Mouse (Mus musculus): ENCODE results near the gene H3f3b. TPM values are rescaled to one million over a fixed set of nuclear protein-coding genes. Genes with fewer than 3 reads are reported as not detected.

Gene H3f3b
- total and polyA plus RNA-seq, 2 experiments = 56.2 to 163 TPM

- Histone ChIP-seq H3K79me2 (ENCODE audit: control insufficient read depth, insufficient read depth, low read length) (no peaks in the 10 kb centered on the region), H3K4me1 (ENCODE audit: control insufficient read depth, insufficient read depth, low read length) (no peaks in the 10 kb centered on the region), H3K27ac (replicated peaks; ENCODE audit: insufficient read depth, low read depth, low read length) (no peak overlapping the region), H3K27me3 (ENCODE audit: control insufficient read depth, insufficient read depth, low read length) (no peaks in the 10 kb centered on the region), H3K4me3 (ENCODE audit: insufficient read depth, low read depth, low read length) (no peak overlapping the region), H3K9ac (ENCODE audit: low read depth, low read length) (no peak overlapping the region), H3K36me3 (ENCODE audit: control insufficient read depth, insufficient read depth, low read length) (no peaks in the 10 kb centered on the region)
- TF ChIP-seq POLR2A (IDR thresholded peaks at IDR 0.05; ENCODE audit: extremely low read depth, insufficient read depth, low read length) (no peak), CTCF (IDR thresholded peaks at IDR 0.05; ENCODE audit: low read depth, low read length) (peak; percentile 44)
- DNase-seq (ENCODE audit: extremely low read depth, low read depth, low spot score) = no peak
- 67% methylated on average over 5 of the region's 5 CpGs for WGBS
These were observed 43.7 kb upstream of the H3f3b start for GRCm38 (mm10) chr11:116071510-116071909.

GRCm38 (mm10) chr11:116065345-116065744 lies 37.6 kb upstream of the H3f3b start:
- TF ChIP-seq POLR2A (IDR thresholded peaks at IDR 0.05; ENCODE audit: extremely low read depth, insufficient read depth, low read length) (no peak), CTCF (IDR thresholded peaks at IDR 0.05; ENCODE audit: low read depth, low read length) (no peak)
- no peak for DNase-seq (ENCODE audit: extremely low read depth, low read depth, low spot score)
- no peak overlapping the region for H3K4me3 ChIP-seq (ENCODE audit: insufficient read depth, low read depth, low read length)
- no peak overlapping the region for H3K9ac ChIP-seq (ENCODE audit: low read depth, low read length)
- no peaks in the 10 kb centered on the region for H3K27me3 ChIP-seq (ENCODE audit: control insufficient read depth, insufficient read depth, low read length)
- no peaks in the 10 kb centered on the region for H3K4me1 ChIP-seq (ENCODE audit: control insufficient read depth, insufficient read depth, low read length)
- WGBS = 87% methylated on average over 12 of the region's 12 CpGs
- no peaks in the 10 kb centered on the region for H3K79me2 ChIP-seq (ENCODE audit: control insufficient read depth, insufficient read depth, low read length)
- no peaks in the 10 kb centered on the region for H3K36me3 ChIP-seq (ENCODE audit: control insufficient read depth, insufficient read depth, low read length)
- no peak overlapping the region for H3K27ac ChIP-seq (replicated peaks; ENCODE audit: insufficient read depth, low read depth, low read length)

GRCm38 (mm10) chr11:116064187-116064867 lies 36.6 kb upstream of the H3f3b start:
- no peaks in the 10 kb centered on the region for H3K27me3 ChIP-seq (ENCODE audit: control insufficient read depth, insufficient read depth, low read length)
- H3K9ac ChIP-seq (ENCODE audit: low read depth, low read length) = no peak overlapping the region
- WGBS = 69% methylated on average over 23 of the region's 23 CpGs
- no peak overlapping the region for H3K4me3 ChIP-seq (ENCODE audit: insufficient read depth, low read depth, low read length)
- H3K79me2 ChIP-seq (ENCODE audit: control insufficient read depth, insufficient read depth, low read length) = no peaks in the 10 kb centered on the region
- H3K27ac ChIP-seq (replicated peaks; ENCODE audit: insufficient read depth, low read depth, low read length) = no peak overlapping the region
- DNase-seq (ENCODE audit: extremely low read depth, low read depth, low spot score) = no peak
- peaks cover 2% of the 10 kb centered on the region; the same call in 1 of the 2 replicates for H3K36me3 ChIP-seq (ENCODE audit: control insufficient read depth, insufficient read depth, low read length)
- no peak for TF ChIP-seq POLR2A (IDR thresholded peaks at IDR 0.05; ENCODE audit: extremely low read depth, insufficient read depth, low read length)
- no peak for TF ChIP-seq CTCF (IDR thresholded peaks at IDR 0.05; ENCODE audit: low read depth, low read length)
- H3K4me1 ChIP-seq (ENCODE audit: control insufficient read depth, insufficient read depth, low read length) = no peaks in the 10 kb centered on the region

GRCm38 (mm10) chr11:116063562-116063961 lies 35.8 kb upstream of the H3f3b start:
- TF ChIP-seq CTCF (IDR thresholded peaks at IDR 0.05; ENCODE audit: low read depth, low read length) (no peak), POLR2A (IDR thresholded peaks at IDR 0.05; ENCODE audit: extremely low read depth, insufficient read depth, low read length) (no peak)
- peaks cover 2% of the 10 kb centered on the region; the same call in 1 of the 2 replicates for H3K36me3 ChIP-seq (ENCODE audit: control insufficient read depth, insufficient read depth, low read length)
- H3K27ac ChIP-seq (replicated peaks; ENCODE audit: insufficient read depth, low read depth, low read length) = no peak overlapping the region
- no peaks in the 10 kb centered on the region for H3K4me1 ChIP-seq (ENCODE audit: control insufficient read depth, insufficient read depth, low read length)
- DNase-seq (ENCODE audit: extremely low read depth, low read depth, low spot score) = no peak
- H3K79me2 ChIP-seq (ENCODE audit: control insufficient read depth, insufficient read depth, low read length) = no peaks in the 10 kb centered on the region
- no peaks in the 10 kb centered on the region for H3K27me3 ChIP-seq (ENCODE audit: control insufficient read depth, insufficient read depth, low read length)
- no peak overlapping the region for H3K4me3 ChIP-seq (ENCODE audit: insufficient read depth, low read depth, low read length)
- H3K9ac ChIP-seq (ENCODE audit: low read depth, low read length) = no peak overlapping the region
- WGBS = 53% methylated on average over 13 of the region's 13 CpGs

GRCm38 (mm10) chr11:116062521-116062920 lies 34.8 kb upstream of the H3f3b start:
- Histone ChIP-seq H3K4me3 (ENCODE audit: insufficient read depth, low read depth, low read length) (no peak overlapping the region), H3K9ac (ENCODE audit: low read depth, low read length) (no peak overlapping the region), H3K27ac (replicated peaks; ENCODE audit: insufficient read depth, low read depth, low read length) (no peak overlapping the region), H3K79me2 (ENCODE audit: control insufficient read depth, insufficient read depth, low read length) (no peaks in the 10 kb centered on the region), H3K27me3 (ENCODE audit: control insufficient read depth, insufficient read depth, low read length) (no peaks in the 10 kb centered on the region), H3K4me1 (ENCODE audit: control insufficient read depth, insufficient read depth, low read length) (no peaks in the 10 kb centered on the region), H3K36me3 (ENCODE audit: control insufficient read depth, insufficient read depth, low read length) (peaks cover 2% of the 10 kb centered on the region; the same call in 1 of the 2 replicates)
- no peak for TF ChIP-seq POLR2A (IDR thresholded peaks at IDR 0.05; ENCODE audit: extremely low read depth, insufficient read depth, low read length)
- no peak for TF ChIP-seq CTCF (IDR thresholded peaks at IDR 0.05; ENCODE audit: low read depth, low read length)
- DNase-seq (ENCODE audit: extremely low read depth, low read depth, low spot score) = no peak
- WGBS = 82% methylated on average over 8 of the region's 8 CpGs

Data from liver, adult 2 months (tissue).